Mouse (Mus musculus) mesoderm, embryonic 11.5 days (tissue): ENCODE measurements around the gene Gm10147.
"Not testable (repeated sequence)": the region's sequence is repeated elsewhere in the genome, so short reads cannot be mapped to it uniquely, and the experiment has no call there.

ENCODE experiments used
- DNase-seq: peaks from one replicate; pipeline ENCODE4 v3.0.0-alpha.2; 2012; ENCODE audit warnings: low read depth, low spot score

Gene Gm10147

DNA sequence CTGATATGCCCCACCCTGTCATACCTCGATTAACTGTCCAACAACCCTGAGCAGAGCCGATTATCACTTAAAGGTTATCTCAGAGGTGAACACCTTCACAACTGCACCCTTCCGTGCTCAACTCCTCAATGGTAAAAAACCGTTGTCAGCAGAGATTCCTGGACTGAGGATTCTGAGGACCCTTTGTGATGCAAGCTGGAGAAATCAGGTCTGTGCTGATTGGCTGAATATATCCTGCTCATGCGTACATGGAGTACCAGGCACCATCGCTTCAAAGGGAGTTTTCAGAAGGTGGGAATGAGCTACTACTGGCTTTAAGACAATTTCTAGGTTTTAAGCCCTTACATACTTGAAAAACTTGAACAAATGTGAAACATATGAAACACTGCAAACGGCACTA lies at the start of gene Gm10147:
TSS of gene Gm10147 (minus strand) at position 101 of the 400 bp plus-strand sequence.
- DNase-seq: not testable (repeated sequence)
